Mouse (Mus musculus): ENCODE measurements around the gene Nfe2l2. TPM values are rescaled to one million over a fixed set of nuclear protein-coding genes. Genes with fewer than 3 reads are reported as not detected.
A peak's percentile ranks its signal among the peaks of the same experiment; 100 is the strongest.

The Nfe2l2 gene
- total and polyA plus RNA-seq, 2 experiments from 2014 or later, result 47.1 to 50.1 TPM

DNA sequence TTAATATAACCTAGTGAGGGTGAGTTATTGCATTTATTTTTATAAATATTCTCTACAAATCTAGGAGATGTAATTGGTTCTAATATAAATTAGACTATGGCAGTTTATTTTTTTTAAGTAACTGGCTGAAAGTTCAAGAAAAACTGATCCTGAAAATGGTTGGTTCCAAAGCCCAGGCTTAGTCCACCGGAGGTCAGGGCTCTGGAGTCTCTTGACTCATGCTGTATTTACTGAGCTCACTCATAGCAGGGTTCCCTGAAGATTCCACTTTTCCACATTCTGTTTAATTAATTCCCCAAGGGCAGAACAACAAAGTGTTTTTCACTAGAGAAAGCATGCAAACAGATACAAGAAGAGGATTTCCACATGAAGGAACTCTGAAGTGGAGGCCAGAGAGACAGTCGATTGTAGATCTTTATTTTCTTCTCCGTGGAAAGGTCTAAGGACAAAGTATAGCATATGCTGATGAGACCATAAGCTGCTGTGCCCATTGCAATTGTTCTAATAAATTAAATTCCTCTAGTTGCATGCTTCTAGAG is 15.0 kb upstream of the Nfe2l2 start:
- Histone ChIP-seq H3K4me3 (ENCODE audit: low read depth, low read length) (no peak overlapping the region), H3K4me1 (ENCODE audit: control insufficient read depth, insufficient read depth) (0 out of 2 replicates have a peak, but pooled peaks cover 4% of the 10 kb centered on the region), H3K9me3 (replicated peaks; ENCODE audit: control insufficient read depth, low read length) (no peaks in the 10 kb centered on the region), H3K4me2 (ENCODE audit: low read depth, low read length) (no peak overlapping the region), H3K27me3 (ENCODE audit: control insufficient read depth, insufficient read depth, low read length) (no peaks in the 10 kb centered on the region), H3K9ac (replicated peaks; ENCODE audit: low read depth, low read length) (no peak overlapping the region), H3K36me3 (replicated peaks; ENCODE audit: control insufficient read depth, insufficient read depth, low read length) (no peaks in the 10 kb centered on the region), H3K27ac (ENCODE audit: low read depth) (no peak overlapping the region)
- no peak for ATAC-seq (ENCODE audit: insufficient read depth, low read depth)
- TF ChIP-seq EP300 (IDR thresholded peaks at IDR 0.05; ENCODE audit: low read depth), result no peak
- TF ChIP-seq CTCF (IDR thresholded peaks at IDR 0.05; ENCODE audit: low read depth), result no peak
- no peak for DNase-seq (ENCODE audit: low spot score)
- WGBS, result 66% methylated on average over 3 of the region's 3 CpGs

DNA sequence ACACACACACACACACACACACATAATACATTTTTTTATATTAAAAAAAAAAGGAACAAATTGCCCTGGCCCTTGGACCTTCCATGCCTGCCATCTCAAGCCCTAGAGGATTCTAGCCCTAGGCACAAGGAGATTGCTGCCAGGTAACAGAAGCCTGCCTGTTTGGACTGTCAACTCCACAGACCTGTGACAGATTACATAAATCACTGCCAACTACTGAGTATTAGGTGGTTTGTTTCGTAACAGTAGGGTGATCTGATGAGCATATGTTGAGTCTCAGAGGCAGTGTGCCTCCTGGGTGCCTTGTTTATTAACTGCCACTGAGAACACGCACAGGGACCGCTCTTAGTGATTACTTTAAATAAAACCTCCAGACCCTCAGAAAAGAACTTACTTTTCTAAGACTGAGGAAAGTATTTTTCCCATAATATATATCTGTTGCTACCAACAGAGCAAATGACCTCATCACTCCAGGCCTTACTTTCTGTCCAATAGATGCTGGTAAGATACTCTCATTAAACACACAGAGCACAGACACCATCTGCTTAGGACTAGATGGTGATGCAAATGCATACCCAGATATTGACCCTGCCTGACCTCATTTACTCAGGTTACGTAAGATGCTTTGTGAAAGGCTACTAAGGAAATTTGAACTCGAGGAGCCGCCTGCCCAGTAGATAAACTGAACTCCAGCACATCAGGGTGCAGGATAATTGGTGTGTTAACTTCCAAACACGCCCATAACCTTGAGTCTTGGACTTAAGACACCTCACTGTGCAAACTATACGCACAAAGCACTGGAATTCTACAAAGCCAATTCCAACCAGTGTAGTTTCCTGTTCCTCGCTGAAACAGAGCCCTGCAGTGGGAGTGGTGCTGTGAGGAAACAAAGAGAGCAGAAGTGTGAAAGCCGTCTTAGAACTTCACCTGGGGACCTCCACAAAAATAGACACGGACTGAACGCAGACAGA is 11.9 kb upstream of the Nfe2l2 start:
- Histone ChIP-seq H3K9me3 (replicated peaks; ENCODE audit: control insufficient read depth, low read length) (no peaks in the 10 kb centered on the region), H3K27me3 (ENCODE audit: control insufficient read depth, insufficient read depth, low read length) (no peaks in the 10 kb centered on the region), H3K9ac (replicated peaks; ENCODE audit: low read depth, low read length) (no peak overlapping the region), H3K4me1 (ENCODE audit: control insufficient read depth, insufficient read depth) (0 out of 2 replicates have a peak, but pooled peaks cover 4% of the 10 kb centered on the region), H3K36me3 (replicated peaks; ENCODE audit: control insufficient read depth, insufficient read depth, low read length) (no peaks in the 10 kb centered on the region), H3K4me3 (ENCODE audit: low read depth, low read length) (no peak overlapping the region), H3K4me2 (ENCODE audit: low read depth, low read length) (no peak overlapping the region), H3K27ac (ENCODE audit: low read depth) (peak overlapping the region; percentile 8; the same call in 1 of the 2 replicates)
- WGBS, result 66% methylated on average over 12 of the region's 12 CpGs
- no peak for ATAC-seq (ENCODE audit: insufficient read depth, low read depth)
- no peak for TF ChIP-seq CTCF (IDR thresholded peaks at IDR 0.05; ENCODE audit: low read depth)
- TF ChIP-seq EP300 (IDR thresholded peaks at IDR 0.05; ENCODE audit: low read depth), result no peak
- DNase-seq (ENCODE audit: low spot score), result no peak

DNA sequence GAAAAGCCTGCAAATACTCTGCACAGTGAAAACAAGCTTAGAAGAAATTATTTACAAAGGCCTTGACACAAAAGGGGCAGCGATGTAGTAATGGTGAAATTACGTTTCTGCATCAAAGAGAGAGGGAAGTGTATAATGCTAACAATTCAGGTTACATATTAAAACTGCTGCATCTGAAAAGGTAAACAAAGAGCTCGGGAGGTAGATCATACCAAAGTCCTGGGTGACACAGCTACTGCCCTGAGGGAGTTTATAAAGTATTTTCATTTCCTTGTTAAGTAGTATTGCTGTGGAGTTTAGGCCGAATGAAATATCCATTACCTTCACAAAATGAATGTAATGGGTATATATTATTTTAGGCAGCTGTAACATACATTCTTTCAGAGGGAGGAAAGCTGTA is 10.3 kb upstream of the Nfe2l2 start:
- Histone ChIP-seq H3K4me2 (ENCODE audit: low read depth, low read length) (no peak overlapping the region), H3K36me3 (replicated peaks; ENCODE audit: control insufficient read depth, insufficient read depth, low read length) (no peaks in the 10 kb centered on the region), H3K4me3 (ENCODE audit: low read depth, low read length) (no peak overlapping the region), H3K27me3 (ENCODE audit: control insufficient read depth, insufficient read depth, low read length) (no peaks in the 10 kb centered on the region), H3K27ac (ENCODE audit: low read depth) (no peak overlapping the region), H3K9ac (replicated peaks; ENCODE audit: low read depth, low read length) (no peak overlapping the region), H3K9me3 (replicated peaks; ENCODE audit: control insufficient read depth, low read length) (no peaks in the 10 kb centered on the region), H3K4me1 (ENCODE audit: control insufficient read depth, insufficient read depth) (0 out of 2 replicates have a peak, but pooled peaks cover 4% of the 10 kb centered on the region)
- ATAC-seq (ENCODE audit: insufficient read depth, low read depth) (no peak), DNase-seq (ENCODE audit: low spot score) (no peak)
- WGBS, result 84% methylated on average over 4 of the region's 4 CpGs
- no peak for TF ChIP-seq EP300 (IDR thresholded peaks at IDR 0.05; ENCODE audit: low read depth)
- no peak for TF ChIP-seq CTCF (IDR thresholded peaks at IDR 0.05; ENCODE audit: low read depth)

DNA sequence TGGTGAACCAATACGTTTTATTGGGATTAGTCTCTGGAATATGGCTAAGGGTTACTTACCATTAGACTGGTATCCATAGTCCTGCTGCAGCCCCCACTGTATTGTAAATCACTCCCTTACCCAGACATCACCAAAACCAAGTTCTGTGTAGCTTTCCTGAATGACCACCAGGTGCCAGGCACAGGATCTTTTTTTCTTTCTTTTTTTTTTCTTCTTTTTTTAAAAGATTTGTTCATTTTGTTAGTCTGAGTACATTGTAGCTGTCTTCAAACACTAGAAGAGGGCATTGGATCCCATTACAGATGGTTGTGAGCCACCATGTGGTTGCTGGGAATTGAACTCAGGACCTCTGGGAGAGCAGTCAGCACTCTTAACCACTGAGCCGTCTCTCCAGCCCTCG is 8.6 kb upstream of the Nfe2l2 start:
- Histone ChIP-seq H3K27ac (ENCODE audit: low read depth) (no peak overlapping the region), H3K36me3 (replicated peaks; ENCODE audit: control insufficient read depth, insufficient read depth, low read length) (no peaks in the 10 kb centered on the region; the same call in 1 of the 2 replicates), H3K9me3 (replicated peaks; ENCODE audit: control insufficient read depth, low read length) (0 out of 2 replicates have a peak, but pooled peaks cover 4% of the 10 kb centered on the region), H3K27me3 (ENCODE audit: control insufficient read depth, insufficient read depth, low read length) (no peaks in the 10 kb centered on the region), H3K4me2 (ENCODE audit: low read depth, low read length) (no peak overlapping the region), H3K4me1 (ENCODE audit: control insufficient read depth, insufficient read depth) (0 out of 2 replicates have a peak, but pooled peaks cover 4% of the 10 kb centered on the region), H3K4me3 (ENCODE audit: low read depth, low read length) (no peak overlapping the region), H3K9ac (replicated peaks; ENCODE audit: low read depth, low read length) (no peak overlapping the region)
- ATAC-seq (ENCODE audit: insufficient read depth, low read depth) (no peak), DNase-seq (ENCODE audit: low spot score) (no peak)
- 88% methylated on average over 3 of the region's 3 CpGs for WGBS
- TF ChIP-seq EP300 (IDR thresholded peaks at IDR 0.05; ENCODE audit: low read depth) (no peak), CTCF (IDR thresholded peaks at IDR 0.05; ENCODE audit: low read depth) (no peak)

- TF ChIP-seq CTCF (IDR thresholded peaks at IDR 0.05; ENCODE audit: low read depth), result no peak
- no peak for TF ChIP-seq EP300 (IDR thresholded peaks at IDR 0.05; ENCODE audit: low read depth)
- Histone ChIP-seq H3K27me3 (ENCODE audit: control insufficient read depth, insufficient read depth, low read length) (no peaks in the 10 kb centered on the region), H3K4me3 (ENCODE audit: low read depth, low read length) (no peak overlapping the region), H3K9ac (replicated peaks; ENCODE audit: low read depth, low read length) (no peak overlapping the region), H3K36me3 (replicated peaks; ENCODE audit: control insufficient read depth, insufficient read depth, low read length) (no peaks in the 10 kb centered on the region; the same call in 1 of the 2 replicates), H3K9me3 (replicated peaks; ENCODE audit: control insufficient read depth, low read length) (0 out of 2 replicates have a peak, but pooled peaks cover 4% of the 10 kb centered on the region), H3K4me2 (ENCODE audit: low read depth, low read length) (no peak overlapping the region), H3K4me1 (ENCODE audit: control insufficient read depth, insufficient read depth) (peaks cover 19% of the 10 kb centered on the region), H3K27ac (ENCODE audit: low read depth) (no peak overlapping the region)
- WGBS, result 23% methylated on average over 1 of the region's 1 CpGs
- ATAC-seq (ENCODE audit: insufficient read depth, low read depth) (no peak), DNase-seq (ENCODE audit: low spot score) (no peak)
These were observed 3.0 kb upstream of the Nfe2l2 start for GRCm38 (mm10) chr2:75707420-75707819.

All from heart, postnatal 0 days (tissue).